Mouse (Mus musculus) lung, postnatal 0 days (tissue): ENCODE results near the gene Gm10840. TPM values are rescaled to one million over a fixed set of nuclear protein-coding genes. Genes with fewer than 3 reads are reported as not detected.

Experiments used
- ATAC-seq: fragments of 200-750 bp; cut with Nextera tagmentation; 2 replicates; pipeline ENCODE4 v1.8.0; 2017; ENCODE audit warnings: moderate library complexity
- DNase-seq: peaks from one replicate; pipeline ENCODE4 v3.0.0-alpha.2; 2016; ENCODE audit warnings: low spot score
- H3K27ac ChIP-seq: fragments of 300-500 bp; sonication (generic); 2 replicates; pipeline ENCODE4 v1.5.1; 2014; ENCODE audit warnings: antibody characterized with exemption, mild to moderate bottlenecking, low read length, mixed read lengths
- H3K27me3 ChIP-seq: fragments of 300-500 bp; sonication (generic); replicated peaks from 2 replicates; pipeline ENCODE4 v1.6.1; 2014; ENCODE audit warnings: low read length, mixed read lengths; ENCODE audit not compliant: insufficient read depth
- H3K36me3 ChIP-seq: fragments of 300-500 bp; sonication (generic); 2 replicates; pipeline ENCODE4 v1.6.1; 2014; ENCODE audit warnings: low read length, mixed read lengths; ENCODE audit not compliant: insufficient read depth
- H3K4me1 ChIP-seq: fragments of 300-500 bp; sonication (generic); 2 replicates; pipeline ENCODE4 v1.6.1; 2014; ENCODE audit warnings: antibody characterized with exemption, low read depth, low read length, mixed read lengths; ENCODE audit not compliant: insufficient read depth
- H3K4me2 ChIP-seq: fragments of 300-500 bp; sonication (generic); replicated peaks from 2 replicates; pipeline ENCODE4 v1.6.1; 2014; ENCODE audit warnings: low read depth, mild to moderate bottlenecking, low read length, moderate library complexity, mixed read lengths
- H3K4me3 ChIP-seq: fragments of 300-500 bp; sonication (generic); 2 replicates; pipeline ENCODE4 v1.5.1; 2014; ENCODE audit warnings: low read depth, low read length
- H3K9ac ChIP-seq: fragments of 300-500 bp; sonication (generic); replicated peaks from 2 replicates; pipeline ENCODE4 v1.6.1; 2014; ENCODE audit warnings: low read depth, mild to moderate bottlenecking
- H3K9me3 ChIP-seq: fragments of 300-500 bp; sonication (generic); 2 replicates; pipeline ENCODE4 v1.6.1; 2016; ENCODE audit warnings: low read length, mixed read lengths
- CTCF ChIP-seq: IDR thresholded peaks from 2 replicates; pipeline ENCODE4 v1.5.1; 2016; ENCODE audit warnings: antibody characterized with exemption, mild to moderate bottlenecking
- EP300 ChIP-seq: IDR thresholded peaks from 2 replicates; pipeline ENCODE4 v1.6.1; 2016; ENCODE audit warnings: antibody characterized with exemption, mild to moderate bottlenecking, control low read depth
- whole genome bisulfite sequencing: fragments of 180-500 bp; shearing (Covaris S2); extraction: QIAGEN DNeasy Blood & Tissue Kit; methylation state at CpG from one replicate; pipeline ENCODE4 v1.1.7; 2014; 5-methylcytosine and 5-hydroxymethylcytosine counted together
- polyA plus RNA-seq: library from polyadenylated mRNA; unstranded; fragments of >200 nt; fragmentation: Nextera tagmentation; extraction: Ambion mirVana; gene quantifications from 2 replicates; pipeline ENCODE4 v1.2.1, GENCODE M21; 2015

Gm10840 gene
- polyA plus RNA-seq, 1 experiment from 2014 or later: not detected

DNA sequence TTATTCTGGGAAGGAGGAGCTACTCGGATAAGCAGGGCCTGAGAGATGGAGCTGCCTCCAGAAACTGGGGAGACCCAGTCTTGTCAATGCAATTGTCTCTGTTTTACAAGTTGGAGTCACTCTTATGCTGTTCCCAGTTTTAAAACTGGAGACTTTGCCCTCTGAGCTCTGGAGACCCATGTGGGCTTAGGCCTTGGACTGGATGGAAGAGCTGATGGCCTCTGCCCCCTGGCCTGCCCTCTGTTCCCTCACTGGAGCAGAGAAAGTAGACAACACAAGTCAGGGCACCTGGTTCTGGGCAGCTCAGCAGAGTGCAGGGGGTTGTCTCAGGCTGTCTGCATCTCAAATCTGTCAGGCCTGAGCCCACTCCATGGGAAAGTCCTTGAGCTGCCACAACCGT lies 5.9 kb upstream of the Gm10840 start:
- TF ChIP-seq EP300 (no peak), CTCF (no peak)
- DNase-seq (no peak), ATAC-seq (no peak)
- peaks cover 50% of the 10 kb centered on the region for H3K36me3 ChIP-seq
- H3K27me3 ChIP-seq: no peaks in the 10 kb centered on the region
- no peak overlapping the region for H3K4me2 ChIP-seq
- peaks cover 8% of the 10 kb centered on the region for H3K4me1 ChIP-seq
- no peaks in the 10 kb centered on the region for H3K9me3 ChIP-seq
- WGBS: 72% methylated on average over 2 of the region's 2 CpGs
- H3K27ac ChIP-seq: no peak overlapping the region
- no peak overlapping the region for H3K9ac ChIP-seq
- H3K4me3 ChIP-seq: no peak overlapping the region

GRCm38 (mm10) chr11:106155761-106156160 lies 4.9 kb upstream of the Gm10840 start:
- ATAC-seq: no peak
- Histone ChIP-seq H3K36me3 (peaks cover 40% of the 10 kb centered on the region), H3K27ac (no peak overlapping the region), H3K9ac (no peak overlapping the region), H3K4me2 (no peak overlapping the region), H3K4me3 (no peak overlapping the region), H3K9me3 (no peaks in the 10 kb centered on the region), H3K4me1 (peaks cover 11% of the 10 kb centered on the region), H3K27me3 (no peaks in the 10 kb centered on the region)
- TF ChIP-seq CTCF (no peak), EP300 (no peak)
- no peak for DNase-seq
- WGBS: 49% methylated on average over 3 of the region's 3 CpGs

- peaks cover 35% of the 10 kb centered on the region for H3K36me3 ChIP-seq
- TF ChIP-seq EP300: no peak
- TF ChIP-seq CTCF: no peak
- peaks cover 15% of the 10 kb centered on the region for H3K4me1 ChIP-seq
- no peak overlapping the region for H3K27ac ChIP-seq
- H3K9ac ChIP-seq: no peak overlapping the region
- ATAC-seq (no peak), DNase-seq (no peak)
- no peaks in the 10 kb centered on the region for H3K27me3 ChIP-seq
- WGBS: 57% methylated on average over 1 of the region's 1 CpGs
- H3K4me3 ChIP-seq: no peak overlapping the region
- no peak overlapping the region for H3K4me2 ChIP-seq
- no peaks in the 10 kb centered on the region for H3K9me3 ChIP-seq
Observed at GRCm38 (mm10) chr11:106156257-106156656, 4.4 kb upstream of the Gm10840 start.

DNA sequence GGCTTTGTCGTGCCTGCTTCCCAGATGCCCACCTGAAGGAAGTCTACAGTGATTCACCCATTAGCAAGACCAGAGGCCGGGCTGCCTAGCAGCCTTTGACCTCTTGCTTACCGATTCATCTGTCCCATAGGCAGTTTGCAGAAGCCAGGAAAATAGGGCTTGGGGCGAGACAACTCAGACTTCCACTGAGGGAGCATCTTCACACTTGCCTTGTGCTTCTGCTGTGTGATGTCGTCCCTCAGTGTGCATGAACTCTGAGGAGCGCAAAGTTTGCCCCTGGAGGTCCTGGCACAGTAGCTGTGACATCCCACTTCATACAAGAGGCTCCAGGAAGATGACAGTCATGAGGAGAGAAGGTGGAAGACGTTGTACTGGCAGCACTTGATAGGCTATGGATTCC lies 3.5 kb upstream of the Gm10840 start:
- Histone ChIP-seq H3K4me3 (no peak overlapping the region), H3K36me3 (peaks cover 31% of the 10 kb centered on the region), H3K4me1 (peaks cover 15% of the 10 kb centered on the region), H3K4me2 (no peak overlapping the region), H3K9ac (no peak overlapping the region), H3K27ac (no peak overlapping the region), H3K9me3 (no peaks in the 10 kb centered on the region), H3K27me3 (no peaks in the 10 kb centered on the region)
- DNase-seq: no peak
- no peak for TF ChIP-seq EP300
- TF ChIP-seq CTCF: no peak
- no peak for ATAC-seq
- 71% methylated on average over 7 of the region's 7 CpGs for WGBS

DNA sequence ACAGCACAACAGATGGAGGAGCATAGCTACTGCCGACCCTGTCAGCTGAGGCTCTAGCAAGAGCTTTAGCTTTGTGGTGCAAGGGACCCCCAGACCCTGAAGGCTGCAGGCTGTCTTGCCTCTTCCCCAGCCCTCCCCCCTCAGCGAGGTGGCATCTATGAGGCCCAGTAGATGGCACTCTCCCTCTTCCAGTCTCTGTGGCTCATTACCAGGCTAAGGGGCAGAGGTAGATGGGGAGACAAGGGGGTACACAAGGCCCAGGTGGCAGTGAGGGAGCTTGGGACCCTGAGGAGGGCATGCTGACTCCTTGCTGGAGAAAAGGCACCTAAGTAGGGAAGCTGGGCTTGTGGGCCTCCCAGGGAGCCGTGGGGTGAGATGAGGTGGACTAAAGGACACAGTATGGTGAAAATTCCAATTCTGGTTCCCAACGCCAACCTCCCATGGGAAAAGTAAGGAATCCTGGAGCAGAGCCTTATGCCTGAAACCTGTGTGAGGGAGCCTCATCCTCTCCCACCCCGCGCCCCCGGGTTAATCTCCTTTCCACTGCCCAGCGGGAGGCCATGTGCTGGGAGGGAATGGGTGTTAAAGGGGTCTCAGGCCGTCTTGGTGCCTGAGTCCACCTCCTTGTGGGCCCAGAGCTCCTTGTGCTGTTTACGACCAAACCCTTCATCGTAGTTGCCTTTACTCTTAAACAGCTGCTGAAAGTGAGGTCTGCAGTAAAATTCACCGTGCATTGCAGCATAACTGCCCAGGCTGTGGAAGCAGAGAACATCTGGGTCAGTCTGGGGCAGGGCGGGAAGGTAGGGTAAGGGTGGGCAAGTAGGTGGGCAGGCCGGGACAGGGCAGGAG lies 2.3 kb upstream of the Gm10840 start:
- DNase-seq (peak; percentile 40), ATAC-seq (no peak)
- TF ChIP-seq CTCF: peak; percentile 72
- no peak for TF ChIP-seq EP300
- WGBS: 51% methylated on average over 14 of the region's 14 CpGs
- 0 out of 2 replicates have a peak overlapping the region, but pooled peaks have one; percentile 66 for H3K9ac ChIP-seq
- peak overlapping the region; percentile 96 for H3K4me2 ChIP-seq
- peaks cover 21% of the 10 kb centered on the region for H3K36me3 ChIP-seq
- peaks cover 17% of the 10 kb centered on the region for H3K4me1 ChIP-seq
- peak overlapping the region; percentile 93 for H3K27ac ChIP-seq
- no peaks in the 10 kb centered on the region for H3K9me3 ChIP-seq
- peak overlapping the region; percentile 86 for H3K4me3 ChIP-seq
- no peaks in the 10 kb centered on the region for H3K27me3 ChIP-seq

DNA sequence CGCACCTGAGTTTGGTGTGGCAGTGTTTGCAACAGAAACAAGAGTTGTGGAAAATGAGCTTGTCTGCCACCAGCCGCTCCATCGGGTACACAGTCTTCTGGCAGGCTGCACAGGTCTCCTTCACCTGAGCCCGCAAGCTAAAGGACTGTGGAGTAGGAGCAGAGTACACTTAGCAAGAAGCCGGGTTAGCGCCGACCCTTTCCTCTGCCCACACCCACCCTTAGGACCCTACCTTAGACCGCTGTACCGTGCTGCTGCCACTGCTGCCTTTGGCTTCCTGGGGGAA lies 1.8 kb upstream of the Gm10840 start:
- peak overlapping the region; percentile 66; the same call in 1 of the 2 replicates for H3K9ac ChIP-seq
- peaks cover 19% of the 10 kb centered on the region for H3K4me1 ChIP-seq
- DNase-seq (no peak), ATAC-seq (no peak)
- 24% methylated on average over 9 of the region's 9 CpGs for WGBS
- no peaks in the 10 kb centered on the region for H3K9me3 ChIP-seq
- H3K4me2 ChIP-seq: peak overlapping the region; percentile 96
- H3K4me3 ChIP-seq: peak overlapping the region; percentile 86
- TF ChIP-seq EP300 (no peak), CTCF (no peak)
- peak overlapping the region; percentile 93 for H3K27ac ChIP-seq
- H3K36me3 ChIP-seq: peaks cover 17% of the 10 kb centered on the region
- H3K27me3 ChIP-seq: no peaks in the 10 kb centered on the region
